Mouse (Mus musculus) cortical plate, adult 2 months (tissue): Measurements from ENCODE around the gene Rin2.

Source experiments
- CTCF ChIP-seq: fragments of 200-500 bp; IDR thresholded peaks from 2 replicates; pipeline ENCODE4 v1.5.1; 2011; ENCODE audit warnings: mild to moderate bottlenecking, control low read depth, low read length; ENCODE audit not compliant: insufficient read depth; ENCODE audit errors: extremely low read depth
- POLR2A ChIP-seq: fragments of 200-500 bp; IDR thresholded peaks from 2 replicates; pipeline ENCODE4 v1.6.1; 2011; ENCODE audit warnings: mild to moderate bottlenecking, low read length, control low read depth; ENCODE audit not compliant: insufficient read depth; ENCODE audit errors: extremely low read depth

DNA sequence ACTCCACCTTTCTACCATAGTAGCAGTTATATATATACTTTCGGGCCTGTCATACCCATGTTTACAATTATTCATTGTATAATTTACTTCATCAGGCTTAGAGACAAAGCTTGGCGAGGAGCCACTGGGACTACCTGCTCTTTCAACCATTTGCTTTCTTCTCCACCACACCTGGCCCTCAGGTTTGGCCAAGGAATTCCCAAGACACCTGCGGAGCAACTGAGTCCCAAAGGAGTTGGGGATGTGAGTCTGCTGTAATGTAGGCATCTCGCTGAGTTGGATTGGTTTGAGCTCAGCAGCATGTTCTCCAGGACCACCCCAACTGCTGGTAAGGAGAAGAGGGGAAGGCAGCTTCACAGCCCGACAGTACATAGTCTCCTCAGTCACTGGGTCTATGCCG, 226.8 kb downstream of the Rin2 start, which contains the start of gene Naa20:
- TF ChIP-seq POLR2A (no peak), CTCF (no peak)
